In genomic region chr2:78094921-78095320, GRCm38 (mm10) we compare ENCODE assay signal across 26 mouse cellular contexts.
"Had no signal": no experiment of that assay in that cellular context is flagged by ENCODE, and none has a peak within 500 bp of the region (broad histone marks: within the 10 kb centered on the region; RNA-seq: fewer than 3 reads in every experiment).

No protein-coding gene starts in this region.

- H3K36me3 ChIP-seq: embryonic facial prominence, embryonic 10.5 days; embryonic facial prominence, embryonic 12.5 days; embryonic facial prominence, embryonic 13.5 days; embryonic facial prominence, embryonic 15.5 days; forebrain, embryonic 10.5 days; forebrain, embryonic 12.5 days; forebrain, embryonic 15.5 days; heart, embryonic 10.5 days had no signal

- H3K27me3 ChIP-seq: embryonic facial prominence, embryonic 12.5 days; embryonic facial prominence, embryonic 13.5 days; embryonic facial prominence, embryonic 15.5 days; forebrain, embryonic 12.5 days; forebrain, embryonic 13.5 days; forebrain, embryonic 15.5 days had no signal

- H3K4me1 ChIP-seq: embryonic facial prominence, embryonic 10.5 days; embryonic facial prominence, embryonic 12.5 days; embryonic facial prominence, embryonic 13.5 days; embryonic facial prominence, embryonic 15.5 days; forebrain, embryonic 10.5 days; forebrain, embryonic 12.5 days; forebrain, embryonic 13.5 days; forebrain, embryonic 15.5 days; heart, embryonic 10.5 days had no signal

- DNase-seq: cerebellum, adult 9-11 months; cerebellum, postnatal 10 days; cerebellum, postnatal 14 days; cerebellum, postnatal 25 days; cerebellum, postnatal 36 days; embryo, embryonic 11 days; forebrain, postnatal 0 days; gastrocnemius, adult 2 months; gastrocnemius, postnatal 10 days; gastrocnemius, postnatal 14 days; gastrocnemius, postnatal 25 days; gastrocnemius, postnatal 36 days; heart, adult 11 months; heart, adult 2 months had no signal

- H3K9me3 ChIP-seq: embryonic facial prominence, embryonic 10.5 days; embryonic facial prominence, embryonic 12.5 days; embryonic facial prominence, embryonic 13.5 days; embryonic facial prominence, embryonic 15.5 days; forebrain, embryonic 10.5 days; forebrain, embryonic 12.5 days; forebrain, embryonic 13.5 days; forebrain, embryonic 15.5 days; heart, embryonic 10.5 days had no signal

- H3K9ac ChIP-seq: embryonic facial prominence, embryonic 12.5 days; embryonic facial prominence, embryonic 13.5 days; embryonic facial prominence, embryonic 15.5 days; forebrain, embryonic 12.5 days; forebrain, embryonic 13.5 days; forebrain, embryonic 15.5 days; forebrain, postnatal 0 days had no signal

- H3K27ac ChIP-seq: embryonic facial prominence, embryonic 10.5 days; embryonic facial prominence, embryonic 12.5 days; embryonic facial prominence, embryonic 13.5 days; embryonic facial prominence, embryonic 15.5 days; forebrain, embryonic 10.5 days; forebrain, embryonic 12.5 days; forebrain, embryonic 13.5 days; forebrain, embryonic 15.5 days; gastrocnemius, adult 2 months; heart, adult 2 months; heart, embryonic 10.5 days had no signal

- ATAC-seq: forebrain, embryonic 13.5 days; forebrain, embryonic 14.5 days; forebrain, embryonic 15.5 days; forebrain, embryonic 16.5 days; forebrain, postnatal 0 days had no signal

- H3K4me3 ChIP-seq: embryonic facial prominence, embryonic 10.5 days; embryonic facial prominence, embryonic 12.5 days; embryonic facial prominence, embryonic 13.5 days; embryonic facial prominence, embryonic 15.5 days; erythroblast, embryonic 14.5 days; forebrain, embryonic 10.5 days; forebrain, embryonic 12.5 days; forebrain, embryonic 13.5 days; forebrain, embryonic 15.5 days; gastrocnemius, adult 2 months; heart, adult 2 months; heart, embryonic 10.5 days had no signal

- H3K4me2 ChIP-seq: embryonic facial prominence, embryonic 12.5 days; embryonic facial prominence, embryonic 13.5 days; embryonic facial prominence, embryonic 15.5 days; forebrain, embryonic 12.5 days; forebrain, embryonic 13.5 days; forebrain, embryonic 15.5 days had no signal
